Mouse (Mus musculus): Measurements from ENCODE around the gene Tmem265.

- TF ChIP-seq POLR2A (IDR thresholded peaks at IDR 0.05; ENCODE audit: insufficient read length, low read depth) (no peak), POLR2AphosphoS2 (IDR thresholded peaks at IDR 0.05; ENCODE audit: insufficient read length, low read depth) (no peak), E2F4 (IDR thresholded peaks at IDR 0.05; ENCODE audit: insufficient read depth) (no peak), MYOD1 (IDR thresholded peaks at IDR 0.05; ENCODE audit: control insufficient read depth in 1 of 3, insufficient read length in 2 of 3, low read depth in 2 of 3) (no peak), TCF3 (IDR thresholded peaks at IDR 0.05; ENCODE audit: insufficient read length, low read depth) (no peak), TCF12 (IDR thresholded peaks at IDR 0.05; ENCODE audit: insufficient read depth, poor library complexity, severe bottlenecking) (no peak), CEBPB (IDR thresholded peaks at IDR 0.05; ENCODE audit: insufficient read depth, poor library complexity, severe bottlenecking) (no peak), MAX (IDR thresholded peaks at IDR 0.05; ENCODE audit: low read depth) (no peak), USF1 (IDR thresholded peaks at IDR 0.05; ENCODE audit: low read depth) (no peak), SRF (IDR thresholded peaks at IDR 0.05; ENCODE audit: control insufficient read depth, insufficient read length, low read depth) (no peak), REST (IDR thresholded peaks at IDR 0.05; ENCODE audit: insufficient read depth, insufficient read length) (no peak)
Measured at GRCm38 (mm10) chr7:127573503-127574008, 12.4 kb downstream of the Tmem265 start.
